Mouse (Mus musculus) naive thymus-derived CD4-positive, alpha-beta T cell, adult 5 months (primary cell): ENCODE results near the gene Cep44. TPM values are rescaled to one million over a fixed set of nuclear protein-coding genes. Genes with fewer than 3 reads are reported as not detected.

Experiments
- polyA plus RNA-seq: library from polyadenylated mRNA; unstranded; fragments of 100-300 nt; shearing (Covaris generic); gene quantifications from one replicate; pipeline ENCODE4 v1.2.1, GENCODE M21; 2017

The Cep44 gene
- polyA plus RNA-seq = 41.0 TPM

DNA sequence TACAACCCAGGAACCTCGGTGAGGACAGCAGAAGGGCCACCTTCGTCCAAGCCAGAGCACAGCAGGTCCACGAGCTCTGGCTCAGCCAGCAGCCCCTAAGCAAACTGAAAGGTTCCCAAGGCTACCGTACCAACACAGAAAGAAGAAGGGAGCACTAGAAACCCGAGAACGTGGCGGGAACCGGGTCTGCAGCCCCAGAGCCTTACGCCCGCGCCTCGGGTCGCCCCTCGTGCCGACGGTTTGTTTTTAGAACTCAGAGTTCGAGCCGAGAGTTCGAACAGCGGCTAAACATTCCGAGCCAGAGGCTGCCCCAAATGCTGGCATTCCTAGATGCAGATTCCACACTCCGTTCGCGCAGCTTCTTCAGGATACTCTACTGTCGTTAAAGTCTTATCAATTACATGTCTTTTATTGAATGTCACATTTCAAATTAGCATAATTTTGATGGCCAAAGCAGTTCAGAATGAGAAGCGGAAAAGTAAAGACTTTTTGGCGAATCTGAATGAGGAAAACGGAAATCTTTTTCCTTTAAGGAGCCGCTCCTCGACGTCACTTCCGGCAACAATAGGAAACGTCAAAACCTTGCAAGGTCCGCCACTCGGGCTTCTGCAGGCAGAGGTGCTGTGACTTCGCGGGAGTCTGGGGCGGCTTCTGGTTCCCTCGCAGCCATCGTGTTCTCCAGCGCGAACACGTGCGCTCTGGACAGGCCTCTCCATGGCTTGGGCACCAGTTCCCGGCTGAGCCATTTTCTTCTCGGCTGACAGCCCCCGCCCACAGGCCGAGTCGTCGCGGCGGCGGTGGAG is at the start of gene Cep44, which contains the start of gene Fbxo8:
Gene Cep44, minus strand, starts transcription at position 490 of the 803 bp plus-strand sequence.
Gene Fbxo8, plus strand, starts transcription at position 533 of the 803 bp plus-strand sequence.

Other genes starting within 250 kb of the Cep44 start
- 87.7 TPM for gene Fbxo8, start within 50 bp of the Cep44 start, polyA plus RNA-seq